25 mouse cellular contexts compared by ENCODE assay signal in genomic region chr2:27106816-27107215, GRCm38 (mm10). TPM values are rescaled to one million over a fixed set of nuclear protein-coding genes. Genes with fewer than 3 reads are reported as not detected.
A peak's percentile ranks its signal among the peaks of the same experiment; 100 is the strongest.
DNase-seq lines count a peak whose midpoint lies in the region; ATAC-seq and TF ChIP-seq lines count a peak whose summit lies in the region.
"Had no signal": no experiment of that assay in that cellular context is flagged by ENCODE, and none has a peak within 500 bp of the region (broad histone marks: within the 10 kb centered on the region; RNA-seq: fewer than 3 reads in every experiment).

No protein-coding gene starts in this region.

- no peak overlapping the region for H3K9ac ChIP-seq in forebrain, embryonic 13.5 days
- no peak overlapping the region for H3K9ac ChIP-seq in intestine, postnatal 0 days (ENCODE audit: low read depth, low read length)
- H3K9ac ChIP-seq: embryonic facial prominence, embryonic 12.5 days; liver, embryonic 14.5 days; lung, embryonic 14.5 days; midbrain, embryonic 15.5 days; neural tube, embryonic 13.5 days had no signal

- 54% methylated on average over 3 of the region's 3 CpGs for WGBS in forebrain, embryonic 10.5 days
- WGBS in forebrain, embryonic 13.5 days, result 82% methylated on average over 3 of the region's 3 CpGs
- 66% methylated on average over 3 of the region's 3 CpGs for WGBS in intestine, postnatal 0 days

- H3K27me3 ChIP-seq in forebrain, embryonic 10.5 days (ENCODE audit: poor library complexity, severe bottlenecking), result peaks cover 31% of the 10 kb centered on the region
- H3K27me3 ChIP-seq in forebrain, embryonic 13.5 days, result no peaks in the 10 kb centered on the region; the same call in 1 of the 2 replicates
- no peaks in the 10 kb centered on the region for H3K27me3 ChIP-seq in intestine, postnatal 0 days (replicated peaks; ENCODE audit: control insufficient read depth, insufficient read depth, low read length)
- H3K27me3 ChIP-seq: midbrain, embryonic 15.5 days; neural tube, embryonic 13.5 days had no signal

- no peak overlapping the region for H3K4me3 ChIP-seq in forebrain, embryonic 10.5 days
- no peak overlapping the region for H3K4me3 ChIP-seq in forebrain, embryonic 13.5 days
- no peak overlapping the region for H3K4me3 ChIP-seq in intestine, postnatal 0 days (ENCODE audit: low read depth, low read length)
- H3K4me3 ChIP-seq: embryonic facial prominence, embryonic 12.5 days; erythroblast, embryonic 14.5 days; megakaryocyte, embryonic 14.5 days; midbrain, embryonic 15.5 days; myocyte; neural tube, embryonic 13.5 days had no signal

- intact Hi-C loops in heart, postnatal 14 days (cut with DNase I), result no loop called here

- peak; percentile 23 for DNase-seq in forebrain, embryonic 10.5 days (ENCODE audit: extremely low spot score, low spot score)
- peak; percentile 50 for DNase-seq in embryo, embryonic 11 days
- peak; percentile 24 for DNase-seq in hindlimb bud, embryonic 11.5 days (ENCODE audit: extremely low spot score, low read depth, low spot score)
- peak; percentile 80 for DNase-seq in retina, postnatal 1 day
- DNase-seq in heart, postnatal 14 days, result no peak
- DNase-seq in gastrocnemius, postnatal 25 days, result no peak
- DNase-seq: adrenal gland, postnatal 25 days; cerebellum, adult 11 months; cerebellum, postnatal 25 days; kidney, adult 18-20 months; lung, embryonic 14.5 days; thymus, adult 2 months had no signal

- H3K9me3 ChIP-seq in forebrain, embryonic 10.5 days, result no peaks in the 10 kb centered on the region
- no peaks in the 10 kb centered on the region for H3K9me3 ChIP-seq in forebrain, embryonic 13.5 days (replicated peaks)
- no peaks in the 10 kb centered on the region for H3K9me3 ChIP-seq in intestine, postnatal 0 days (ENCODE audit: control insufficient read depth)
- H3K9me3 ChIP-seq: embryonic facial prominence, embryonic 12.5 days; megakaryocyte, embryonic 14.5 days; midbrain, embryonic 15.5 days; neural tube, embryonic 13.5 days had no signal

- no peak overlapping the region for H3K27ac ChIP-seq in forebrain, embryonic 10.5 days
- H3K27ac ChIP-seq in forebrain, embryonic 13.5 days, result no peak overlapping the region
- H3K27ac ChIP-seq in intestine, postnatal 0 days (ENCODE audit: low read depth, low read length), result no peak overlapping the region
- H3K27ac ChIP-seq: embryonic facial prominence, embryonic 12.5 days; liver, embryonic 14.5 days; midbrain, embryonic 15.5 days; neural tube, embryonic 13.5 days; stomach, postnatal 0 days had no signal

- ATAC-seq in forebrain, embryonic 13.5 days, result no peak
- no peak for ATAC-seq in intestine, postnatal 0 days
- ATAC-seq: forebrain, embryonic 14.5 days; midbrain, embryonic 15.5 days had no signal

- no peaks in the 10 kb centered on the region for H3K36me3 ChIP-seq in forebrain, embryonic 10.5 days (replicated peaks)
- no peaks in the 10 kb centered on the region for H3K36me3 ChIP-seq in forebrain, embryonic 13.5 days (ENCODE audit: poor library complexity, severe bottlenecking)
- H3K36me3 ChIP-seq in intestine, postnatal 0 days (ENCODE audit: control insufficient read depth, insufficient read depth), result no peaks in the 10 kb centered on the region
- H3K36me3 ChIP-seq: embryonic facial prominence, embryonic 12.5 days; midbrain, embryonic 15.5 days; neural tube, embryonic 13.5 days had no signal

- peaks cover 46% of the 10 kb centered on the region for H3K4me1 ChIP-seq in forebrain, embryonic 10.5 days
- H3K4me1 ChIP-seq in forebrain, embryonic 13.5 days, result peaks cover 17% of the 10 kb centered on the region
- no peaks in the 10 kb centered on the region for H3K4me1 ChIP-seq in intestine, postnatal 0 days (replicated peaks; ENCODE audit: control insufficient read depth, insufficient read depth, low read length)

- H3K4me2 ChIP-seq in forebrain, embryonic 13.5 days, result no peak overlapping the region
- H3K4me2 ChIP-seq in intestine, postnatal 0 days (replicated peaks; ENCODE audit: low read depth), result no peak overlapping the region
- H3K4me2 ChIP-seq: embryonic facial prominence, embryonic 12.5 days; heart, embryonic 11.5 days; lung, embryonic 14.5 days; midbrain, embryonic 15.5 days; neural tube, embryonic 13.5 days had no signal

- TF ChIP-seq CTCF in intestine, postnatal 0 days (IDR thresholded peaks at IDR 0.05; ENCODE audit: low read depth), result no peak

RNA-seq across cellular contexts. Expression of gene Adamtsl2, which starts 27.6 kb away (rescaled TPM):
- 3.8 and 5.3 TPM in 2 replicates for polyA plus RNA-seq in forebrain, embryonic 10.5 days (2016; fragmentation: Nextera tagmentation; extraction: Ambion mirVana)
- 5.7 and 7.6 TPM in 2 replicates for polyA plus RNA-seq in forebrain, embryonic 13.5 days (2015; fragmentation: Nextera tagmentation; extraction: Ambion mirVana)
- 1.0 and 1.3 TPM in 2 replicates for polyA plus RNA-seq in intestine, postnatal 0 days (2015; fragmentation: Nextera tagmentation; extraction: Ambion mirVana)
- total RNA-seq in heart, postnatal 14 days (2021), result 10 to 100 TPM; 27.9 to 36.3 TPM
- 1 to 10 TPM; 8.2 to 8.7 TPM for total RNA-seq in gastrocnemius, postnatal 25 days (2021)
- polyA plus RNA-seq: erythroblast, embryonic 14.5 days had no signal

RNA-seq across cellular contexts. Expression of gene Mymk, which starts 34.8 kb away (rescaled TPM):
- not detected in 2 replicates for polyA plus RNA-seq in forebrain, embryonic 10.5 days (2016; fragmentation: Nextera tagmentation; extraction: Ambion mirVana)
- polyA plus RNA-seq in forebrain, embryonic 13.5 days (2015; fragmentation: Nextera tagmentation; extraction: Ambion mirVana), result not detected in 2 replicates
- not detected in 2 replicates for polyA plus RNA-seq in intestine, postnatal 0 days (2015; fragmentation: Nextera tagmentation; extraction: Ambion mirVana)
- not detected for total RNA-seq in heart, postnatal 14 days (2021)
- total RNA-seq in gastrocnemius, postnatal 25 days (2021), result 10 to 100 TPM in 1 of 2 experiments, 1 to 10 TPM in 1; 4.8 to 14.4 TPM
- total RNA-seq: adrenal gland, postnatal 25 days had no signal
- polyA plus RNA-seq: erythroblast, embryonic 14.5 days; forebrain, embryonic 14.5 days; liver, embryonic 14.5 days had no signal

RNA-seq across cellular contexts. Expression of gene Fam163b, which starts 35.5 kb away (rescaled TPM):
- 0.05 and 0.16 TPM in 2 replicates for polyA plus RNA-seq in forebrain, embryonic 10.5 days (2016; fragmentation: Nextera tagmentation; extraction: Ambion mirVana)
- polyA plus RNA-seq in forebrain, embryonic 13.5 days (2015; fragmentation: Nextera tagmentation; extraction: Ambion mirVana), result 0.76 and 1.7 TPM in 2 replicates
- polyA plus RNA-seq in intestine, postnatal 0 days (2015; fragmentation: Nextera tagmentation; extraction: Ambion mirVana), result 0.10 TPM in 2 replicates
- total RNA-seq in heart, postnatal 14 days (2021), result under 1 TPM; 0.38 to 0.51 TPM
- total RNA-seq in gastrocnemius, postnatal 25 days (2021), result not detected
- polyA plus RNA-seq: erythroblast, embryonic 14.5 days had no signal

RNA-seq across cellular contexts. Expression of gene Dbh, which starts 58.2 kb away (rescaled TPM):
- polyA plus RNA-seq in forebrain, embryonic 10.5 days (2016; fragmentation: Nextera tagmentation; extraction: Ambion mirVana), result not detected in 2 replicates
- polyA plus RNA-seq in forebrain, embryonic 13.5 days (2015; fragmentation: Nextera tagmentation; extraction: Ambion mirVana), result not detected in 2 replicates
- polyA plus RNA-seq in intestine, postnatal 0 days (2015; fragmentation: Nextera tagmentation; extraction: Ambion mirVana), result 0.65 and 0.84 TPM in 2 replicates
- total RNA-seq in heart, postnatal 14 days (2021), result 1 to 10 TPM; 2.2 to 2.6 TPM
- not detected for total RNA-seq in gastrocnemius, postnatal 25 days (2021)
- total RNA-seq: gastrocnemius, adult 8-10 months had no signal
- polyA plus RNA-seq: erythroblast, embryonic 14.5 days; forebrain, embryonic 14.5 days; liver, embryonic 14.5 days had no signal

Comparison
In these comparisons a context has a peak if more than half of its experiments do, and no peak if none do; other contexts are left out.
1. DNase-seq: peak in forebrain, embryonic 10.5 days (single experiment), embryo, embryonic 11 days (single experiment), hindlimb bud, embryonic 11.5 days (single experiment) and retina, postnatal 1 day (single experiment); none in heart, postnatal 14 days (0 of 2) and gastrocnemius, postnatal 25 days (single experiment).